ENCODE assay signal across 8 mouse cellular contexts in genomic region chr4:139858635-139859176, GRCm38 (mm10). TPM values are rescaled to one million over a fixed set of nuclear protein-coding genes. Genes with fewer than 3 reads are reported as not detected.
A peak's percentile ranks its signal among the peaks of the same experiment; 100 is the strongest.
DNase-seq lines count a peak whose midpoint lies in the region; ATAC-seq and TF ChIP-seq lines count a peak whose summit lies in the region.

No protein-coding gene starts in this region.

- DNase-seq in adrenal gland, adult 18-20 months (ENCODE audit: low spot score in 2 of 2), result peak; percentile 89 to 90
- DNase-seq in cerebellum, postnatal 4 days (ENCODE audit: low spot score in 2 of 2), result peak; percentile 89 to 93
- peak; percentile 82 to 86 for DNase-seq in frontal cortex, postnatal 36 days (ENCODE audit: low spot score in 2 of 2)
- peak; percentile 92 for DNase-seq in hindbrain, postnatal 0 days (ENCODE audit: low spot score)
- peak; percentile 82 to 89 for DNase-seq in left cerebral cortex, adult 2 months (ENCODE audit: extremely low spot score in 1 of 2, low spot score in 2 of 2)
- DNase-seq in midbrain, embryonic 11.5 days (ENCODE audit: low spot score, missing footprints), result peak; percentile 99
- DNase-seq in right cerebral cortex, postnatal 4 days, result peak; percentile 98

- H3K4me1 ChIP-seq in hindbrain, postnatal 0 days (ENCODE audit: insufficient read depth, low read length), result no peaks in the 10 kb centered on the region
- no peaks in the 10 kb centered on the region for H3K4me1 ChIP-seq in midbrain, embryonic 11.5 days (ENCODE audit: control insufficient read depth, insufficient read depth, low read length)

- H3K9me3 ChIP-seq in hindbrain, postnatal 0 days (ENCODE audit: low read length), result no peaks in the 10 kb centered on the region; the same call in 1 of the 2 replicates
- H3K9me3 ChIP-seq in midbrain, embryonic 11.5 days (ENCODE audit: control insufficient read depth, low read length), result no peaks in the 10 kb centered on the region

- no peak overlapping the region for H3K4me2 ChIP-seq in hindbrain, postnatal 0 days (ENCODE audit: low read depth, low read length)
- no peak overlapping the region for H3K4me2 ChIP-seq in midbrain, embryonic 11.5 days

- no peak overlapping the region for H3K9ac ChIP-seq in hindbrain, postnatal 0 days (replicated peaks; ENCODE audit: low read length)
- H3K9ac ChIP-seq in midbrain, embryonic 11.5 days (ENCODE audit: low read length), result no peak overlapping the region

- peak; percentile 96 for TF ChIP-seq CTCF in hindbrain, postnatal 0 days (IDR thresholded peaks at IDR 0.05; ENCODE audit: low read depth)
- TF ChIP-seq CTCF in left cerebral cortex, adult 2 months (IDR thresholded peaks at IDR 0.05), result peak; percentile 85

- H3K27me3 ChIP-seq in hindbrain, postnatal 0 days (ENCODE audit: insufficient read depth, low read length), result peaks cover 20% of the 10 kb centered on the region
- H3K27me3 ChIP-seq in midbrain, embryonic 11.5 days (ENCODE audit: control insufficient read depth, insufficient read depth, low read length), result peaks cover 20% of the 10 kb centered on the region

- intact Hi-C loops in left cerebral cortex, adult 2 months (cut with DNase I), result loop anchor here (1.0 to 10.0 kb wide), 3 partner anchors 174 to 334 kb away; no protein-coding TSS in a partner anchor

- H3K27ac ChIP-seq in hindbrain, postnatal 0 days, result no peak overlapping the region
- H3K27ac ChIP-seq in left cerebral cortex, adult 2 months, result no peak overlapping the region
- H3K27ac ChIP-seq in midbrain, embryonic 11.5 days (ENCODE audit: low read depth, low read length), result no peak overlapping the region

- 6% methylated on average over 13 of the region's 13 CpGs for WGBS in hindbrain, postnatal 0 days
- WGBS in midbrain, embryonic 11.5 days, result 3% methylated on average over 12 of the region's 13 CpGs

- peak; percentile 85 for ATAC-seq in hindbrain, postnatal 0 days
- peak; percentile 70; the same call in 1 of the 2 replicates for ATAC-seq in midbrain, embryonic 11.5 days (ENCODE audit: low FRiP score)
- ATAC-seq in activated CD4-positive, CD25-positive, alpha-beta regulatory T cell, adult 4 months, result no peak

- no peaks in the 10 kb centered on the region for H3K36me3 ChIP-seq in hindbrain, postnatal 0 days (ENCODE audit: insufficient read depth, low read length)
- no peaks in the 10 kb centered on the region for H3K36me3 ChIP-seq in midbrain, embryonic 11.5 days (ENCODE audit: control insufficient read depth, insufficient read depth, low read length)

- H3K4me3 ChIP-seq in hindbrain, postnatal 0 days (ENCODE audit: low read length), result no peak overlapping the region
- H3K4me3 ChIP-seq in left cerebral cortex, adult 2 months, result no peak overlapping the region
- H3K4me3 ChIP-seq in midbrain, embryonic 11.5 days (ENCODE audit: low read depth, low read length), result no peak overlapping the region

RNA-seq across cellular contexts. Expression of gene Pax7, which starts 25.4 kb away (rescaled TPM):
- total RNA-seq in adrenal gland, adult 18-20 months (2021), result not detected
- total RNA-seq in hindbrain, postnatal 0 days (2014; rRNA removed), result 2.6 and 3.6 TPM in 2 replicates
- 0.30 and 0.41 TPM in 2 replicates for polyA plus RNA-seq in hindbrain, postnatal 0 days (2015; fragmentation: Nextera tagmentation; extraction: Ambion mirVana)
- total RNA-seq in left cerebral cortex, adult 2 months (2021), result not detected
- polyA plus RNA-seq in midbrain, embryonic 11.5 days (2014; fragmentation: Nextera tagmentation; extraction: Ambion mirVana), result 3.1 and 3.4 TPM in 2 replicates
- not detected for polyA plus RNA-seq in activated CD4-positive, CD25-positive, alpha-beta regulatory T cell, adult 4 months (2017; shearing (Covaris generic))
